Mouse (Mus musculus) forebrain, embryonic 14.5 days (tissue): ENCODE results near the gene Adprm. TPM values are rescaled to one million over a fixed set of nuclear protein-coding genes. Genes with fewer than 3 reads are reported as not detected.

Experiments
- microRNA-seq: library from miRNA; unstranded; fragments of <30 nt; microRNA quantifications from one replicate; pipeline ENCODE4, GENCODE M21; 2016
- polyA plus RNA-seq: library from polyadenylated mRNA; unstranded; fragments of >200 nt; fragmentation: Nextera tagmentation; extraction: Ambion mirVana; gene quantifications from 2 replicates; pipeline ENCODE4 v1.2.1, GENCODE M21; 2014

Gene Adprm
- polyA plus RNA-seq, 1 experiment from 2014 or later = 38.8 TPM

Small RNA genes lying within 50 kb of the gene (microRNA-seq; reads per million reads assigned to microRNA genes)
- gene Mir6923 = not detected

Other genes starting within 250 kb of the Adprm start
- 0.09 and 0.11 TPM in 2 replicates for gene Pirt, start 140.6 kb downstream of the Adprm start, polyA plus RNA-seq
- gene Tmem238l, start 96.0 kb downstream of the Adprm start, polyA plus RNA-seq = not detected in 2 replicates
- 0.36 and 0.62 TPM in 2 replicates for gene Tmem220, start 27.4 kb downstream of the Adprm start, polyA plus RNA-seq
- 9.3 and 10.3 TPM in 2 replicates for gene Sco1, start 76 bp upstream of the Adprm start, polyA plus RNA-seq
- gene Myh3, start 25.7 kb upstream of the Adprm start, polyA plus RNA-seq = 0.04 and 0.06 TPM in 2 replicates
- gene Myh2, start 118.4 kb upstream of the Adprm start, polyA plus RNA-seq = 0.06 TPM in 1 of 2 replicates, not detected in the other
- 0.10 TPM in 1 of 2 replicates, not detected in the other for gene Myh1, start 147.5 kb upstream of the Adprm start, polyA plus RNA-seq
- 0.03 TPM in 1 of 2 replicates, not detected in the other for gene Myh4, start 185.4 kb upstream of the Adprm start, polyA plus RNA-seq
- 0.04 and 0.17 TPM in 2 replicates for gene Myh8, start 224.5 kb upstream of the Adprm start, polyA plus RNA-seq